Mouse (Mus musculus): ENCODE results near the gene Sept1.

DNA sequence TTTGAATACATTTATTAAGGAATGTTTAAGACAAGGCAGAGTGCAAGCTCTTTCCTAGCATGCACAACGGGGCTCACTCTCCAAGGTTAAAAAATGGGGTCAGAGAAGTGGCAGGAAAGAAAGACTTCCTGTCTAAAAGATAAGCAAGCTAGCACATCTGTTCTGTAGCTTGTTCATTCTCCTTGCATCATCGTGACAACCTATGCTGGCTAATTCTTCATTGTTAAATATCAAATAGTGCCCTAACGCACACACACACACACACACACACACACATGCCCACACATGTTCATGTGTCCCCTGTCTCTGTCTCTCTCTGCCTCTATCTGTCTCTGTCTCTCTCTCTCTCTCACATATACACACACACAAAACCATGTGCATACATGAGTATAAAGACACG lies 48.2 kb upstream of the Sept1 start:
- no peak for TF ChIP-seq ZC3H11A (IDR thresholded peaks at IDR 0.05; ENCODE audit: borderline replicate concordance, low read depth, low read length)
- no peak for TF ChIP-seq MAFK (IDR thresholded peaks at IDR 0.05; ENCODE audit: insufficient read depth, low read depth, low read length)
- no peak for TF ChIP-seq HCFC1 (IDR thresholded peaks at IDR 0.05; ENCODE audit: borderline replicate concordance, insufficient read depth, low read length)
- no peak for TF ChIP-seq ZNF384 (IDR thresholded peaks at IDR 0.05; ENCODE audit: low read depth, low read length)
- no peak for TF ChIP-seq CHD2 (IDR thresholded peaks at IDR 0.05; ENCODE audit: low read depth, low read length)
